In genomic region chr17:27583185-27583894, GRCm38 (mm10) we compare ENCODE assay signal across 1 mouse cellular context.
TF ChIP-seq lines count a peak whose summit lies in the region.

No protein-coding gene starts in this region.

TF ChIP-seq in ES-E14, 5 proteins besides CTCF, POLR2A, EP300 and RAD21 (continued from another document):
- TF ChIP-seq HCFC1 (IDR thresholded peaks at IDR 0.05; ENCODE audit: borderline replicate concordance, insufficient read depth, low read length) (no peak), ZNF384 (IDR thresholded peaks at IDR 0.05; ENCODE audit: low read depth, low read length) (no peak), MAFK (IDR thresholded peaks at IDR 0.05; ENCODE audit: insufficient read depth, low read depth, low read length) (no peak)
